Mouse (Mus musculus): ENCODE results near the gene Sult1b1. TPM values are rescaled to one million over a fixed set of nuclear protein-coding genes. Genes with fewer than 3 reads are reported as not detected.
"Not testable (repeated sequence)": the region's sequence is repeated elsewhere in the genome, so short reads cannot be mapped to it uniquely, and the experiment has no call there.

Gene Sult1b1
- polyA plus RNA-seq, 1 experiment from 2014 or later, result 0.94 TPM

DNA sequence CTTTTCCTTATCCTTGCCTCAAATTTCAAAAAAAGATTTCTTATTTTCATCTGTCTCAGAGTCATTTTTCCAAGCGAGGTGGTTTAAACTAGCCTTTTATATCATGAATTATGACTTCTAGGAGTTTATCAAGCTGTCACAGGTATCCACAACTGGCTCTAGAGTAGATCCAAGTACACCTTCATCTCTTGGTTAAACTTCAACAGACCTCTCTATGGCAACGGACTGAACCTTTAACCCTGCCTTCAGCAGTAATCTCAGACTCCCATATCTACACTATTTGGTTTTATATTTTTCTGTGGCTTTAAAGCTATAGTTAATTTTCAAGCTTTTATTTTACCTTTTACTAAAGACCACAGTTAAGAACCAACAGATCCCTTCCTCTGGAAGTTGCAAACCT lies 5.7 kb downstream of the Sult1b1 start:
- Histone ChIP-seq H3K36me3 (no peaks in the 10 kb centered on the region), H3K4me3 (replicated peaks) (no peak overlapping the region), H3K27ac (replicated peaks) (no peak overlapping the region), H3K4me2 (replicated peaks) (no peak overlapping the region), H3K9me3 (replicated peaks) (no peaks in the 10 kb centered on the region), H3K4me1 (no peaks in the 10 kb centered on the region), H3K27me3 (no peaks in the 10 kb centered on the region), H3K9ac (no peak overlapping the region)
- ATAC-seq (ENCODE audit: insufficient number of reproducible peaks, low FRiP score, low TSS enrichment, low read depth), result no peak
- WGBS, result 68% methylated on average over 2 of the region's 2 CpGs

DNA sequence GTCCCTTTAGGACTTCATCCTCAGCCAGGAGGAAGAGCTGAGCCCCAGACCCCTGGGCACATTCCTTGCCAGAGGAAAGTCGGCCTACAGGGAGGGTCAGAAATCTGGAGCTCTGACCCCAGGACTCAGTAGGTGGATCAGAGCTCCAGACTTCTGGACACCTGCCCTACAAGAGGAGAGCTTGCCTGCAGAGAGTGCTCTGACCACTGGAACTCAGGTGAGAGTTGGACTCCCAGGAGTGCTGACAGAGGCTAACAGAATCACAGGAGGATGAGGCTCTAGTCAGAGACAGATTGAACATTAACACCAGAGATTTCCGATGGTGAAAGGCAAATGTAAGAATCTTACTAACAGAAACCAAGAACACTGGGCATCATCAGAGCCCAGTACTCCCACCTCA lies 14.4 kb downstream of the Sult1b1 start:
- 83% methylated on average over 2 of the region's 2 CpGs for WGBS
- not testable (repeated sequence) for H3K27ac ChIP-seq (replicated peaks); H3K27me3 ChIP-seq; H3K9ac ChIP-seq; H3K36me3 ChIP-seq; H3K4me1 ChIP-seq; ATAC-seq (ENCODE audit: insufficient number of reproducible peaks, low FRiP score, low TSS enrichment, low read depth); H3K4me3 ChIP-seq (replicated peaks); H3K4me2 ChIP-seq (replicated peaks); H3K9me3 ChIP-seq (replicated peaks)

DNA sequence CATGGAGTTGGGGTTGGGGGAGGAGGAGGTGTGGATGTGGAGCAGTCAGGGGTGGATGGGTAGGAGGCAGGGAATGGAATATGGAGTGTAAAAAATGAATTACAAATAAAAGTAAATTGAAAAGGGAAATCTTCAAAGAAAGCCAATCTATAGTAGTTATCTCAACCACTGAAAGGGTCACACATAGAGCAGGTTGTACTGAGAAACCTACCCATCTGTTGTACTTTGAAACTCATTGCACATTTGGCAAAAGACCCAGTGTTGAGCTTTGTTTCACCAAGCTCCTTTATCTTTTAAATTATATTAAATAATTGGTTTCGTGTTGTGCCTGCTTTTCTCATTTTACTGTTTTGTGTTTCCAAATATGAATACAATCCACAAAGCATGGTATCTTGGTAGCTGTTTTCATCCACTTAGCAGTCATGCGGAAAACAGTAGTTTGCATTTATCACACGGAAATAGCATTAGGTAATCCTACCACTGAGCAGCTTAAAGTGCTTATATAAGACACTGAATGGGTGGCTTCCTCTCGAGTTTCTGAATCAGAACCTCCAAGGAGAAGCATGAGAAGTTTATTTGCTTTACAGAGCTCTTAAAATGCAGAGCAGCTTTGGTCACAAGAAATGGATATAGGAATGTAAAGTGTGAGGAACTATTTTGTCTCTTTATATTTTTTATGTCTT lies 32.1 kb downstream of the Sult1b1 start:
- H3K36me3 ChIP-seq, result no peaks in the 10 kb centered on the region
- H3K4me3 ChIP-seq (replicated peaks), result no peak overlapping the region
- WGBS, result 47% methylated on average over 4 of the region's 4 CpGs
- H3K27me3 ChIP-seq, result no peaks in the 10 kb centered on the region
- H3K9ac ChIP-seq, result no peak overlapping the region
- no peaks in the 10 kb centered on the region for H3K4me1 ChIP-seq
- no peak; the same call in 1 of the 2 replicates for ATAC-seq (ENCODE audit: insufficient number of reproducible peaks, low FRiP score, low TSS enrichment, low read depth)
- no peaks in the 10 kb centered on the region for H3K9me3 ChIP-seq (replicated peaks)
- H3K27ac ChIP-seq (replicated peaks), result no peak overlapping the region
- no peak overlapping the region for H3K4me2 ChIP-seq (replicated peaks)

DNA sequence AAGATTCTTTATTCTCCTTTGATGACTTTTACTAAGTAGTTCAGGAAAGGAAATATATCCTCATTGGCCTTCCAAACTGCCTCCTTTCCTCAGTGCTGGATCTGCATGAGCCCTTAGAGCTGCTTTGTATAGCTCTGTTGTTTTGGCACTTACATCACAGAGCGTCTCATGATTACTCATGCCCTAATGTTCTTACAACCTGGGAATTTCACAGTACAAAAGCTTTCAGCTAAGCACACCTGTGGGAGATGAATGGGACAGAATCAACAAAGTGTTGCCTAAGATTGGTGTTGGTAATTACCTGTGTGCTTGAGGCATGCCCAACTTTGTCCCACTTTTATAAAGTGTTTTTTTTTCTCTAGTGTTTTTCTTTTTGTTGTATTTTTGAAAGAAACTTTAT lies 35.3 kb downstream of the Sult1b1 start:
- H3K9ac ChIP-seq, result no peak overlapping the region
- H3K4me2 ChIP-seq (replicated peaks), result no peak overlapping the region
- peak; percentile 86 for ATAC-seq (ENCODE audit: insufficient number of reproducible peaks, low FRiP score, low TSS enrichment, low read depth)
- H3K27me3 ChIP-seq, result no peaks in the 10 kb centered on the region
- WGBS, result 54% methylated on average over 1 of the region's 1 CpGs
- H3K9me3 ChIP-seq (replicated peaks), result no peaks in the 10 kb centered on the region
- no peaks in the 10 kb centered on the region for H3K36me3 ChIP-seq
- H3K4me1 ChIP-seq, result no peaks in the 10 kb centered on the region
- H3K27ac ChIP-seq (replicated peaks), result no peak overlapping the region
- no peak overlapping the region for H3K4me3 ChIP-seq (replicated peaks)

DNA sequence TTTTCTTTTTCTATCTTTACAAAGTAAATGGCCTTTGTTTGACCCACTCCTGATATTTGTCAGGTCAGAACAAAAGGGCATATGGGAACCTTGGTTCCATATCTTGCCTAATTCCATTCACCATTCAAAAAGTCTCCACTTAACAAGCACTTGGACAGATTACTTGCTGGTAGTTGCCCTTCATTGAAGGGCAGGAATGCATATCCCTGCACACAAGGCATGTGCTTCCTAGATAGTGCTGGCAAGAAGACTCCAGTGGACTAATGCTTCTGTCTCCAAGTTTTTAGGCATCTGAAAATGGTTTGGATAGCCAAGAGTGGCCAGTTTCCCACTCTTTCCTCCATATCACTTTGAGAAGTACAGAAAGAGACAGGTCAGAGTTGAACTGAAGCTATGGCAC lies 38.7 kb downstream of the Sult1b1 start:
- H3K27ac ChIP-seq (replicated peaks), result no peak overlapping the region
- no peak overlapping the region for H3K9ac ChIP-seq
- H3K4me1 ChIP-seq, result no peaks in the 10 kb centered on the region
- no peak for ATAC-seq (ENCODE audit: insufficient number of reproducible peaks, low FRiP score, low TSS enrichment, low read depth)
- no peaks in the 10 kb centered on the region for H3K36me3 ChIP-seq
- H3K4me2 ChIP-seq (replicated peaks), result no peak overlapping the region
- no peaks in the 10 kb centered on the region for H3K27me3 ChIP-seq
- no peak overlapping the region for H3K4me3 ChIP-seq (replicated peaks)
- no peaks in the 10 kb centered on the region for H3K9me3 ChIP-seq (replicated peaks)

DNA sequence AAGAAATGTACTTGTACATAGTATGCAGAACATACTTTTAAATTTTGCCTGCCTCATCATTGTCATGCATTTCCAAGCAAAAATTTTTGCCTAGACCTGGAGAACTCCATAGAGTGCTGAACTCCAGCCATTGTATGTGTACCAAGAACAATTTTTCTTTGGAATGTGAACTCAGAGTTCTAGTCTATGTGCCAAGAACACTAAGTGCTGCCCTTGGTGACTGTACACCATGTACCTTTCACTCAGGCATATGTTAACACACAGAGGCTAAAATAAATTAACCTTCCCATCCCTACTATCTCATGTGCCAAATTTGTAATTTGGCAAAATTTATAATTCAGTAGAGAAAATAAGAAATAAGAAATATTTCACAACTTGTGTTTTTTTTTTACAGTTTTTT lies 39.1 kb downstream of the Sult1b1 start:
- ATAC-seq (ENCODE audit: insufficient number of reproducible peaks, low FRiP score, low TSS enrichment, low read depth), result no peak
- Histone ChIP-seq H3K4me2 (replicated peaks) (no peak overlapping the region), H3K36me3 (no peaks in the 10 kb centered on the region), H3K4me3 (replicated peaks) (no peak overlapping the region), H3K4me1 (no peaks in the 10 kb centered on the region), H3K9me3 (replicated peaks) (no peaks in the 10 kb centered on the region), H3K9ac (no peak overlapping the region), H3K27ac (replicated peaks) (no peak overlapping the region), H3K27me3 (no peaks in the 10 kb centered on the region)

DNA sequence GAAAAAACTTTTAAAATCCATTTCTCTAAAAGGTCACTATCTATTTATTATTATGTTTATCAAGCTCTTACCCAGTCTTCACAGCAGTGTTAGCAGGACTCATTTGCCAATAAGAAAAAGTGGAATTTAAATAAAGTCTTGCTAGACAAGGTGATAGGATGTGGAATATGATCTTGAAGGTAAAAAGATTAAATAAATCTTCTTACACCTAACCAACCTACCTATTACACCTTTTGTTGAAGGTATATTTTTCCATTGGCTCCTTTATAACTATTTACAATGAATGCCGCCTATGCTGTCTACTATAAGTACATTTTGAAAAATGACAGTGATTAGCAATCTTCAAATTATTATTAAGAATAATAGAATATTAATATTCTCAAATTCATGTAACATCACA lies 47.2 kb downstream of the Sult1b1 start, which contains the start of gene Ugt2a1:
TSS of gene Ugt2a1 (minus strand) at position 101 of the 400 bp plus-strand sequence.
- WGBS, result 89% methylated on average over 1 of the region's 1 CpGs
- no peak for ATAC-seq (ENCODE audit: insufficient number of reproducible peaks, low FRiP score, low TSS enrichment, low read depth)
- H3K4me2 ChIP-seq (replicated peaks), result no peak within 1 kb of the TSS
- no peaks in the 10 kb centered on the region for H3K4me1 ChIP-seq
- no peak within 1 kb of the TSS for H3K27ac ChIP-seq (replicated peaks)
- H3K4me3 ChIP-seq (replicated peaks), result no peak within 1 kb of the TSS
- no peak within 1 kb of the TSS for H3K9ac ChIP-seq
- no peaks in the 10 kb centered on the region for H3K27me3 ChIP-seq
- no peaks in the 10 kb centered on the region for H3K9me3 ChIP-seq (replicated peaks)
- no peaks in the 10 kb centered on the region for H3K36me3 ChIP-seq

DNA sequence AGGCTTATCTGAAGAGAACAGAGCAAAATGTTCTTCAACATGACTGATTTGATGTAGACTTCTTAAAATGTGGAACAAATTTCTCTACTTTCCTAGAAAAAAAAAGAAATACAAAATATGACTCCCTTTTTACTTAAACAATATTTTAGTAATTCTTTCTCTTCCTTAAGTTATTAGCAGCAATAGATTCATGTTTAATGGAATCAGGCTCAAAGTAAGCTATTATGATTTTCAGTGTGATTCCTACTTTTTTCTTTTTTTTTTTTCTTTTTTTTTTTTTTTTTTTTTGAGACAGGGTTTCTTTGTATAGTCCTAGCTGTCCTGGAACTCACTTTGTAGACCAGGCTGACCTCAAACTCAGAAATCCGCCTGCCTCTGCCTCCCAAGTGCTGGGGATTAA lies 51.3 kb downstream of the Sult1b1 start, which contains the start of gene Gm43638:
TSS of gene Gm43638 (minus strand) at position 101 of the 400 bp plus-strand sequence.
- H3K36me3 ChIP-seq; ATAC-seq (ENCODE audit: insufficient number of reproducible peaks, low FRiP score, low TSS enrichment, low read depth); H3K4me2 ChIP-seq (replicated peaks); H3K27me3 ChIP-seq; H3K4me1 ChIP-seq; H3K27ac ChIP-seq (replicated peaks); H3K4me3 ChIP-seq (replicated peaks); H3K9ac ChIP-seq; H3K9me3 ChIP-seq (replicated peaks): not testable (repeated sequence)
- 84% methylated on average over 1 of the region's 1 CpGs for WGBS

DNA sequence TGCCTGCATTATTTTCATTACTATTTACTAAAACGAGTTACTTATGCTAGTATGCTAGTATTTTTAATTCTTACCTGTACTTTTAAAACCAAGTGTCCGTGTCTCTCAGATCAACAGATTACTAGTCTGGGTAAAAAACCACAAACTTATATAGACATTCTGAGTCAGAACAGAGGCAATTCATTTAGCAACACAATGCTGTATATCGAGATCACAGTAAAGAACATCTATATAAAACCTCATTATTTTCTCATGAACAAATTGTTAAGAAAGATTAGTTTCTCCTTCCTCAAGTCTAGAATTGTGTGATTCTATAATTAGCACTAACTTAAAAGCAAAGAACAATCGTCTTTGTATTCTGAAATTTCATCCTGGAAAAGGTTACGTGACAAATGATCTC lies 55.8 kb downstream of the Sult1b1 start, which contains the start of gene Ugt2a2:
TSS of gene Ugt2a2 (minus strand) at position 101 of the 400 bp plus-strand sequence.
- no peaks in the 10 kb centered on the region for H3K4me1 ChIP-seq

More for the DNA sequence above, 55.8 kb downstream of the Sult1b1 start, which contains the start of gene Ugt2a2:
- no peaks in the 10 kb centered on the region for H3K36me3 ChIP-seq
- no peak within 1 kb of the TSS for H3K4me3 ChIP-seq (replicated peaks)
- no peak within 1 kb of the TSS for H3K27ac ChIP-seq (replicated peaks)
- H3K9ac ChIP-seq, result no peak within 1 kb of the TSS
- no peaks in the 10 kb centered on the region for H3K9me3 ChIP-seq (replicated peaks)
- H3K27me3 ChIP-seq, result no peaks in the 10 kb centered on the region
- ATAC-seq (ENCODE audit: insufficient number of reproducible peaks, low FRiP score, low TSS enrichment, low read depth), result no peak
- H3K4me2 ChIP-seq (replicated peaks), result no peak within 1 kb of the TSS
- WGBS, result 69% methylated on average over 5 of the region's 5 CpGs

Other genes with a start within 250 kb of the Sult1b1 start
- not detected in 2 replicates for gene Ugt2a3, start 201.0 kb downstream of the Sult1b1 start, polyA plus RNA-seq (2015; fragmentation: Nextera tagmentation; extraction: Ambion mirVana)
- not detected in 2 replicates for gene Ugt2b38, start 114.0 kb downstream of the Sult1b1 start, polyA plus RNA-seq (2015; fragmentation: Nextera tagmentation; extraction: Ambion mirVana)
- 7.0 and 17.8 TPM in 2 replicates for gene Ugt2a2, start 55.9 kb downstream of the Sult1b1 start, polyA plus RNA-seq (2015; fragmentation: Nextera tagmentation; extraction: Ambion mirVana)
- gene Gm43638, start 51.4 kb downstream of the Sult1b1 start, polyA plus RNA-seq (2015; fragmentation: Nextera tagmentation; extraction: Ambion mirVana), result 0.11 TPM in 1 of 2 replicates, not detected in the other
- 29.6 and 55.0 TPM in 2 replicates for gene Ugt2a1, start 47.3 kb downstream of the Sult1b1 start, polyA plus RNA-seq (2015; fragmentation: Nextera tagmentation; extraction: Ambion mirVana)
- gene Sult1d1, start 30.8 kb upstream of the Sult1b1 start, polyA plus RNA-seq (2015; fragmentation: Nextera tagmentation; extraction: Ambion mirVana), result 3.7 and 5.8 TPM in 2 replicates
- gene Sult1e1, start 53.4 kb upstream of the Sult1b1 start, polyA plus RNA-seq (2015; fragmentation: Nextera tagmentation; extraction: Ambion mirVana), result 10.0 and 14.1 TPM in 2 replicates
- gene Csn1s1, start 128.0 kb upstream of the Sult1b1 start, polyA plus RNA-seq (2015; fragmentation: Nextera tagmentation; extraction: Ambion mirVana), result not detected in 2 replicates
- not detected in 2 replicates for gene Csn2, start 161.4 kb upstream of the Sult1b1 start, polyA plus RNA-seq (2015; fragmentation: Nextera tagmentation; extraction: Ambion mirVana)
- gene Csn1s2a, start 236.4 kb upstream of the Sult1b1 start, polyA plus RNA-seq (2015; fragmentation: Nextera tagmentation; extraction: Ambion mirVana), result not detected in 2 replicates